Mouse (Mus musculus) thymus, adult 2 months (tissue): ENCODE measurements at regions not wholly inside any gene's neighbourhood (a gene's known extent, or its start where the extent isn't known, plus 50 kb on each side); places are given as distances from the start of the nearest gene placed in this dataset.
"Not testable (repeated sequence)": the region's sequence is repeated elsewhere in the genome, so short reads cannot be mapped to it uniquely, and the experiment has no call there.

ENCODE experiments used
- DNase-seq: peaks from one replicate; pipeline ENCODE4 v3.0.0; 2021
- H3K27ac ChIP-seq: fragments of 200-500 bp; 2 replicates; pipeline ENCODE4 v1.5.1; 2012; ENCODE audit warnings: low read length, control low read depth; ENCODE audit not compliant: control insufficient read depth, insufficient read depth
- H3K27me3 ChIP-seq: fragments of 200-500 bp; 2 replicates; pipeline ENCODE4 v1.6.1; 2012; ENCODE audit warnings: mild to moderate bottlenecking, low read length, moderate library complexity, mixed read lengths; ENCODE audit not compliant: control insufficient read depth, insufficient read depth
- H3K36me3 ChIP-seq: fragments of 200-500 bp; 2 replicates; pipeline ENCODE4 v1.6.1; 2012; ENCODE audit warnings: mild to moderate bottlenecking, low read length, moderate library complexity; ENCODE audit not compliant: control insufficient read depth, insufficient read depth
- H3K4me1 ChIP-seq: fragments of 200-500 bp; replicated peaks from 2 replicates; pipeline ENCODE4 v1.6.1; 2012; ENCODE audit warnings: low read length; ENCODE audit not compliant: control insufficient read depth, insufficient read depth
- H3K4me3 ChIP-seq: fragments of 200-500 bp; 2 replicates; pipeline ENCODE4 v1.5.1; 2012; ENCODE audit warnings: mild to moderate bottlenecking, low read length, control low read depth, moderate library complexity; ENCODE audit not compliant: control insufficient read depth, insufficient read depth
- CTCF ChIP-seq: fragments of 200-500 bp; IDR thresholded peaks from 2 replicates; pipeline ENCODE4 v1.5.1; 2012; ENCODE audit warnings: mild to moderate bottlenecking, control low read depth, low read length, moderate library complexity, borderline replicate concordance; ENCODE audit not compliant: control insufficient read depth, poor library complexity, insufficient read depth; ENCODE audit errors: extremely low read depth
- POLR2A ChIP-seq: fragments of 200-500 bp; IDR thresholded peaks from 2 replicates; pipeline ENCODE4 v1.6.1; 2012; ENCODE audit warnings: mild to moderate bottlenecking, low read length, control low read depth, moderate library complexity; ENCODE audit not compliant: control insufficient read depth, poor library complexity, insufficient read depth; ENCODE audit errors: extremely low read depth
- WGBS: fragments of 180-500 bp; shearing (Covaris S2); methylation state at CpG from one replicate; pipeline ENCODE4 v1.1.7; 2018; 5-methylcytosine and 5-hydroxymethylcytosine counted together

DNA sequence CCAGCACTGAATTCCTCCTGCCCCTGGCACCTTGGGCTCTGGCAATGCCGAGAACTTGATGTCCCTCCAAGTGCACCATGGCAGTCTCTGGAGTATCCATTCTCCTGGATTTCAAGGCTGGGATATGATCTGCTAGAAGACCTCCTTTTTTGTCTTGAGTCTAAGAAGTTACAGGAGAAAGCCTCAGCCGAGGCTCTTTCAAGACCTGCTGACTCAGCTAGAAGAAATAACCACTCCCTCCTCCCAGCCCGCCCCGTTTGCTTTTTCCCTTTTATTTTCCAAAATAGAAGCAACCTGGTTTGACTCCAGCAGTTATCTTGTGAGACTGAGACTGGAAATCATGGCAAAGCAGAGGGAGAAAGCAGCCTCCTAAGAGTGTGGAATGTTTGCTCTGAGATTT is 136.8 kb upstream of the Rgma start:
- TF ChIP-seq POLR2A (no peak), CTCF (no peak)
- DNase-seq = no peak
- Histone ChIP-seq H3K27me3 (no peaks in the 10 kb centered on the region), H3K27ac (no peak overlapping the region), H3K4me3 (no peak overlapping the region), H3K4me1 (no peaks in the 10 kb centered on the region), H3K36me3 (no peaks in the 10 kb centered on the region)
- WGBS = 45% methylated on average over 4 of the region's 4 CpGs

DNA sequence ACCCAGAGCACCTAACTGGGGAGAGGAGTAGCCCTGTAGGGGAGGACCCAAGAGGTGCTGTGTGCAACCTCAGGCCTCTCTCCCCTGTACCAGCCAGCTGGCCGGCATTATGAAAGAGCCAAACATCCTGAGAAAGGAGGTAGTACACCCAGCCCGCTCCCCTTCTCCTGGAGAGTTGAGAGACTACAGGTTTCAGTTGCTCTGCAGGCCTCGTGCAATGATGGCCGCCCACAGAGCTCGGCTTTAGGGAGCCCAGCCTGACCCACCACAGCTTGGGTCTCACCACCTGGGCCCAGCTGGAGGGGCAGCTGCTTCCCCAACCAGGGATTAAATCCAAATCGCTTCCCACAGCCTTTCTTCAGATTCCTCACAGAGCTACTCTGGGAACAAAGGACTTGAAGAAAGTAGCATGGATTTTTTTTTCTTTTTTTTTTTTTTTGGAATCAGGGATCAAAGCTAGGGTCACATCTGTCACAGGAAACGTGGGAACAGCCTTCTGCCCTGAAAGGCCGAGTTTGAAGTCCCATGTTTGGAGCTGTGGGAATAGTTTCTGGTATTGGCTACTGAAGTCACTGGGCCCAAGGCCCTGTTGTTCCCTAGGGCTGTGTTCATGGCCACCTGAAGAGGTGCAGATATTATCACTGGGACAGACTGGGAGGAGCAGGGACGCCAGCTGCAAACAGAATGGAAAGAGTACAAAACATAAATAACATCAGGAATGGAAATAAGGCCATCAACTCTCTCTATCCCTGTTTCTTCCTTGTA is 131.5 kb upstream of the Rgma start:
- 75% methylated on average over 9 of the region's 9 CpGs for WGBS
- H3K4me3 ChIP-seq = no peak overlapping the region
- H3K4me1 ChIP-seq = no peaks in the 10 kb centered on the region
- H3K36me3 ChIP-seq = no peaks in the 10 kb centered on the region
- no peaks in the 10 kb centered on the region for H3K27me3 ChIP-seq
- no peak for TF ChIP-seq CTCF
- TF ChIP-seq POLR2A = no peak
- no peak for DNase-seq
- no peak overlapping the region for H3K27ac ChIP-seq

DNA sequence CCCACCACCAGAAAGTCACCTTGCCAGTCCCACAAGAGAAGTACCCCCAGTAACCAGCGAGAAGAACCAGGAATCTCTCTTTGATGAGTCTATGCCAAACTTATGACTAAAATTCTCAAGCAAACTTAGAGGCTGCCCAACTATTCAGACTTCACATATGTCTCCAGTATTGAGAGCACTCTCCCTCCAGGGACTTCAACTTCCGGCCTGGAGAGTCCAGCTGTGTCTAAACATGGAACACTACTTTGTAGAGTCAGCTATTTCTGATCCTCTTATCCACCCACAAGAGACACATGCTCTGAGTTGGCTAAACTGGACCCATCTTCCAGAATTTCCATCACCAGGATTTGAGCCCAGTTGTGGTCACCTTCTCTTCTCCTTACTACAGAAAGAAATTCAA is 129.9 kb upstream of the Rgma start:
- H3K27ac ChIP-seq = no peak overlapping the region
- H3K36me3 ChIP-seq = no peaks in the 10 kb centered on the region
- H3K4me1 ChIP-seq = no peaks in the 10 kb centered on the region
- no peak for TF ChIP-seq CTCF
- TF ChIP-seq POLR2A = no peak
- H3K4me3 ChIP-seq = no peak overlapping the region
- DNase-seq = no peak
- H3K27me3 ChIP-seq = no peaks in the 10 kb centered on the region
- 92% methylated on average over 2 of the region's 2 CpGs for WGBS

DNA sequence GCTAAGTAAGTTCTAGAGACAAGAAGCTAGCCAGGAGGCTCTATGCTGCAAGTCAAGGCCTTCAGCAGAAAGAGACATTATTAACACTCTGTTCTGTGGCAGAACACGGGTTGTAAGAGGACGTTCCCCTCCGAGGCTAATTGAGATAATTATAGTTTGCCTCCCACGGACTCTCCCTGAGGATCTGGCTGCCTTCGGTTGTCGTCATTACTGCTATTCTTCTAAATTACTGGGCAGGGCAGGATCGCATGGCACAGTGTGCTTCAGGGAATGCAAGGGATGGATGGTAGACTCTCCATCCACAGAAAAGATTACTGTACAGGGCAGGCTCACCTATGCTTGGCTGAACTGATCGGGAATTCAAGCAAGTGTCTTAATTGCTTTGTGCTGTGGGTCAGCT is 124.7 kb upstream of the Rgma start:
- no peak for TF ChIP-seq POLR2A
- no peak for TF ChIP-seq CTCF
- WGBS = 75% methylated on average over 8 of the region's 8 CpGs
- no peak for DNase-seq
- H3K36me3 ChIP-seq = no peaks in the 10 kb centered on the region
- H3K27me3 ChIP-seq = no peaks in the 10 kb centered on the region
- no peak overlapping the region for H3K27ac ChIP-seq
- H3K4me1 ChIP-seq = no peaks in the 10 kb centered on the region
- no peak overlapping the region for H3K4me3 ChIP-seq

DNA sequence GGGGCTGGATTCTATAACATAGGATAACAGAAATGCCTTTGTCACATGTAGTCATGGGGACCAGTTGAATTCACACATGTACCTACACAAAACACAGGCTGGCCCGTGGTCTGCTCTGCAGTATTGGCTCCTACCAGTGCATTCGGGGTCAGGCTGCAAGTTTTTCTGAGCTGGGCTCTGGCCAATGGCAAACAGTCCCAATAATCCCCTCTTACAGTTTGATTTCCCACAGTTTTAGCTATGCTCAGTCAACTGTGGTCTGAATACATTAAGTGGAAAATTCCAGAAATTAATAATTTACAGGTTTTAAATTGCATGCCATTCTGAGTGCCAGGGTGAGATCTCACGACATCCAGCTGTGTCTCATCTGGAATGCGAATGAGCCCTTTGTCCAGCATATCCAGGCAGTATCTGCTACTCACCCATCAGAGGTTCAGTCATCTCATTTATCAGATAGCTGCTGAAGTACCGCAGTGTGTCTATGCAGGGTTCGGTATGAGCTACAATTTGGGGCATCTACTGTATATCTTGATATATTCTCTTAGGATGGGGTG is 124.0 kb upstream of the Rgma start:
- no peaks in the 10 kb centered on the region for H3K36me3 ChIP-seq
- H3K4me1 ChIP-seq = no peaks in the 10 kb centered on the region
- TF ChIP-seq POLR2A (no peak), CTCF (no peak)
- no peak for DNase-seq
- WGBS = 94% methylated on average over 6 of the region's 6 CpGs
- no peak overlapping the region for H3K27ac ChIP-seq
- H3K27me3 ChIP-seq = no peaks in the 10 kb centered on the region
- no peak overlapping the region for H3K4me3 ChIP-seq

DNA sequence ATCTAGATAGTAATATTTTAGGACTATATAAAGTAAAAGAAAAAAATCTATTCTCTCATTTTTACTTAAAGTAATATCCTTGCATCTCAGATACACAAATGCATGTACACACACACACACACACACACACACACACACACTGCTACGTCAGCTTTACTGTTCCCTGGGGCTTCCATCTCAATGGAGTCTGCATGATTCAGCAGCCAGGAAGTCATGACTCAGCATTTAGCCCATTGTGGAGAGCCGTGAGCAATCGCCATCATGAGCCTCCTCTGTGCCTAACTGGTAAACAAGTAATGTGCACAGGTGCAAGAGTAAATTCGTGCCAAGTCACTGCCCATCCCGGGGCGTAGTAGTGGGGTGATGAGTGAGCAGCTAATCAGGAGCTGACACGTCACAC is 120.3 kb upstream of the Rgma start:
- DNase-seq, H3K4me3 ChIP-seq, H3K36me3 ChIP-seq, H3K27me3 ChIP-seq, H3K4me1 ChIP-seq, H3K27ac ChIP-seq: not testable (repeated sequence)
- WGBS = 71% methylated on average over 7 of the region's 7 CpGs

DNA sequence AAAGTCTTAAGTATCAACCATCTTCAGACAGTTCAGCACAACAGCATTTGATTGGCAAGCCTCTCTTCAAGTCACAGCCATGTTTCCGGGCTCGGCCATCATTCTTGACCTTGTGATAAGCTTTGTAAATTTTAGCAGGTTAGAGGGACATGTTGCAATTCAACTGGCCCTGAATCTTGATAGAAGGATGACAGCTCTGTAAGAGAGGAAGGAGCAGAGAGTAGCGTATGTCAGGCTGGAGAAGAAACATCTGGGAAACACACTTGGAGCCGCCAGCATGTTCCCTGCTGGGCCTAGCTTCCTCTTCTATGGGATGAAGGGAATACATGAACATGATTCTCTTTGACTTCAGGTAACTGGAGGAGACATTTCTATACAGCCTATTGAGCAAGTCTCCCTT is 115.2 kb upstream of the Rgma start:
- TF ChIP-seq CTCF (no peak), POLR2A (no peak)
- H3K36me3 ChIP-seq = no peaks in the 10 kb centered on the region
- WGBS = 95% methylated on average over 4 of the region's 4 CpGs
- no peak overlapping the region for H3K27ac ChIP-seq
- DNase-seq = no peak
- H3K4me1 ChIP-seq = no peaks in the 10 kb centered on the region
- H3K4me3 ChIP-seq = no peak overlapping the region
- H3K27me3 ChIP-seq = no peaks in the 10 kb centered on the region
